Mouse (Mus musculus): ENCODE results near the gene Ddx41.

- TF ChIP-seq CTCF (IDR thresholded peaks at IDR 0.05; ENCODE audit: extremely low read depth, insufficient read length, insufficient replicate concordance, low read depth, low read length) (no peak), POLR2A (IDR thresholded peaks at IDR 0.05; ENCODE audit: low read depth, low read length) (no peak)
Observed at GRCm38 (mm10) chr13:55500575-55500974, 35.9 kb downstream of the Ddx41 start.
